Mouse (Mus musculus): ENCODE measurements around the gene Casd1. TPM values are rescaled to one million over a fixed set of nuclear protein-coding genes. Genes with fewer than 3 reads are reported as not detected.
A peak's percentile ranks its signal among the peaks of the same experiment; 100 is the strongest.

Casd1 gene
- polyA plus RNA-seq, 1 experiment from 2014 or later, result 12.0 TPM

DNA sequence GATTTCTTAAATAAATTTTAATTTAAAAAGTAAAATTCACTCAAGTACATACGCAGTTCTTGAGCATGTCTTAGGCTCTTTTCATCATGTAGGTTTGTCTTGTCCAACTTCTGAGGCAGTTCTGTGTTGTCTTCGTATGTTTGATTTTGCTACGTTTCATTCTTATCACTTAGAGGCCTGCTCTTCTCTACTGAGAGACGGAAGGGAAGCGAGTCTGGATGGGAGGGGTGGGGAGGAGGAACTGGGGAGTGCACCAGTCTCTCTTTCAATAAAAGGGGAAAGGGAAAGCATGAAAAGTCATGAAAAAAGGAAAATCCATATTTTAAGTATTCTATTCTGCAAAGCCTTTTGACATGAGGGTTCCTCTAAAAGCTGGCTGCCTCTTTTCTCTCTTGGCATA is 54.8 kb downstream of the Casd1 start:
- Histone ChIP-seq H3K36me3 (ENCODE audit: control insufficient read depth, insufficient read depth) (no peaks in the 10 kb centered on the region), H3K27ac (ENCODE audit: low read depth, low read length) (no peak overlapping the region), H3K4me1 (replicated peaks; ENCODE audit: control insufficient read depth, insufficient read depth, low read length) (no peaks in the 10 kb centered on the region), H3K9me3 (ENCODE audit: control insufficient read depth) (no peaks in the 10 kb centered on the region), H3K4me2 (replicated peaks; ENCODE audit: low read depth) (no peak overlapping the region), H3K4me3 (ENCODE audit: low read depth, low read length) (no peak overlapping the region), H3K27me3 (replicated peaks; ENCODE audit: control insufficient read depth, insufficient read depth, low read length) (no peaks in the 10 kb centered on the region), H3K9ac (ENCODE audit: low read depth, low read length) (no peak overlapping the region)
- TF ChIP-seq CTCF (IDR thresholded peaks at IDR 0.05; ENCODE audit: low read depth), result no peak
- 33% methylated on average over 5 of the region's 5 CpGs for WGBS
- no peak for ATAC-seq

DNA sequence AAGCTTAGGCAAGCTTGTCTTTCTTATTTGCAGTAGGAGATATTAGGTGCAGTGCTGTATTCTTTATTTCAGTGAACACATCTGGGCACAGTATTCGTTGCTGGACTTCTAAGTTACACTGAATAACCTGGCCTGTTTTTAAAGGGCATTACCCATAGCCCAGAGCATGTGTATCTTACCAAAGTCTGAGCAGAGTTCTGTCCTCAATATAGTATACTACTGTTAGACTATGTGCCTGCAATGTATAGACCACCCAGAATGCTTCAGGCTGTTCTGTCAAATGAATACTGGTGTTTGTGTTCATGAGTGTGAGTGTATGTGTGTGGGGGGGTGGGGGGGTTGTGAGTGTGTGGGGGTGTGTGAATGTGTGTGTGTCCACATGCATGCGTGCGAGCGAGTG is 55.3 kb downstream of the Casd1 start:
- Histone ChIP-seq H3K27me3 (replicated peaks; ENCODE audit: control insufficient read depth, insufficient read depth, low read length) (no peaks in the 10 kb centered on the region), H3K4me3 (ENCODE audit: low read depth, low read length) (no peak overlapping the region), H3K27ac (ENCODE audit: low read depth, low read length) (no peak overlapping the region), H3K9me3 (ENCODE audit: control insufficient read depth) (no peaks in the 10 kb centered on the region), H3K4me2 (replicated peaks; ENCODE audit: low read depth) (no peak overlapping the region), H3K36me3 (ENCODE audit: control insufficient read depth, insufficient read depth) (no peaks in the 10 kb centered on the region), H3K9ac (ENCODE audit: low read depth, low read length) (no peak overlapping the region), H3K4me1 (replicated peaks; ENCODE audit: control insufficient read depth, insufficient read depth, low read length) (no peaks in the 10 kb centered on the region)
- ATAC-seq, result no peak
- 87% methylated on average over 4 of the region's 4 CpGs for WGBS
- no peak for TF ChIP-seq CTCF (IDR thresholded peaks at IDR 0.05; ENCODE audit: low read depth)

DNA sequence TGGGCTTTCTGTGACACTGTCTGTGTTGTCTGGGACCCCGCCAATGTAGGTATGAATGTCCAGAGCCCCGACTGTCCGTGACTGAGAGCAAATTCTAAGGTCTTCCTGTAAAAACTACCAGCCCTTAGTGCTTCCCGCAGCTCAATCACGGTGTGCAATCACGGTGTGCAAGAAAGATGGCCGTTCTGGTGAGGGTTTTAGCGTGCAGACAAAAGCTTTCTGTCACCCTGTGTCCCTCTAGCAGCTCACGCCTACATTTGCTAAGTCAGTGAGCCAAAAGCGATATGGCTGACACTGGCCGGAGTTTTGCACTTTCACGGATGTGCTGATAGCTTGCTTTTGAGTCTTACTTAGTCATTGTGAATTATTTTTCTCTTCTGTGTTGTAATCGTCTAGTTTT is 58.2 kb downstream of the Casd1 start:
- Histone ChIP-seq H3K27ac (ENCODE audit: low read depth, low read length) (no peak overlapping the region), H3K36me3 (ENCODE audit: control insufficient read depth, insufficient read depth) (no peaks in the 10 kb centered on the region), H3K9me3 (ENCODE audit: control insufficient read depth) (no peaks in the 10 kb centered on the region), H3K4me1 (replicated peaks; ENCODE audit: control insufficient read depth, insufficient read depth, low read length) (no peaks in the 10 kb centered on the region), H3K27me3 (replicated peaks; ENCODE audit: control insufficient read depth, insufficient read depth, low read length) (no peaks in the 10 kb centered on the region), H3K4me3 (ENCODE audit: low read depth, low read length) (no peak overlapping the region), H3K9ac (ENCODE audit: low read depth, low read length) (no peak overlapping the region), H3K4me2 (replicated peaks; ENCODE audit: low read depth) (no peak overlapping the region)
- TF ChIP-seq CTCF (IDR thresholded peaks at IDR 0.05; ENCODE audit: low read depth), result no peak
- 82% methylated on average over 13 of the region's 13 CpGs for WGBS
- ATAC-seq, result no peak

- Histone ChIP-seq H3K9ac (ENCODE audit: low read depth, low read length) (no peak overlapping the region), H3K36me3 (ENCODE audit: control insufficient read depth, insufficient read depth) (no peaks in the 10 kb centered on the region), H3K9me3 (ENCODE audit: control insufficient read depth) (no peaks in the 10 kb centered on the region), H3K4me3 (ENCODE audit: low read depth, low read length) (no peak overlapping the region), H3K4me1 (replicated peaks; ENCODE audit: control insufficient read depth, insufficient read depth, low read length) (no peaks in the 10 kb centered on the region), H3K27me3 (replicated peaks; ENCODE audit: control insufficient read depth, insufficient read depth, low read length) (no peaks in the 10 kb centered on the region), H3K27ac (ENCODE audit: low read depth, low read length) (no peak overlapping the region), H3K4me2 (replicated peaks; ENCODE audit: low read depth) (no peak overlapping the region)
- ATAC-seq, result peak; percentile 79; the same call in 1 of the 2 replicates
- no peak for TF ChIP-seq CTCF (IDR thresholded peaks at IDR 0.05; ENCODE audit: low read depth)
- WGBS, result 21% methylated on average over 2 of the region's 2 CpGs
Measured at GRCm38 (mm10) chr6:4663516-4663915, 62.9 kb downstream of the Casd1 start.

- Histone ChIP-seq H3K9ac (ENCODE audit: low read depth, low read length) (no peak overlapping the region), H3K27me3 (replicated peaks; ENCODE audit: control insufficient read depth, insufficient read depth, low read length) (no peaks in the 10 kb centered on the region), H3K36me3 (ENCODE audit: control insufficient read depth, insufficient read depth) (no peaks in the 10 kb centered on the region), H3K9me3 (ENCODE audit: control insufficient read depth) (no peaks in the 10 kb centered on the region), H3K4me1 (replicated peaks; ENCODE audit: control insufficient read depth, insufficient read depth, low read length) (no peaks in the 10 kb centered on the region), H3K4me3 (ENCODE audit: low read depth, low read length) (no peak overlapping the region), H3K4me2 (replicated peaks; ENCODE audit: low read depth) (no peak overlapping the region), H3K27ac (ENCODE audit: low read depth, low read length) (no peak overlapping the region)
- WGBS, result 73% methylated on average over 2 of the region's 2 CpGs
- ATAC-seq, result no peak
- no peak for TF ChIP-seq CTCF (IDR thresholded peaks at IDR 0.05; ENCODE audit: low read depth)
Measured at GRCm38 (mm10) chr6:4664313-4664712, 63.7 kb downstream of the Casd1 start.

DNA sequence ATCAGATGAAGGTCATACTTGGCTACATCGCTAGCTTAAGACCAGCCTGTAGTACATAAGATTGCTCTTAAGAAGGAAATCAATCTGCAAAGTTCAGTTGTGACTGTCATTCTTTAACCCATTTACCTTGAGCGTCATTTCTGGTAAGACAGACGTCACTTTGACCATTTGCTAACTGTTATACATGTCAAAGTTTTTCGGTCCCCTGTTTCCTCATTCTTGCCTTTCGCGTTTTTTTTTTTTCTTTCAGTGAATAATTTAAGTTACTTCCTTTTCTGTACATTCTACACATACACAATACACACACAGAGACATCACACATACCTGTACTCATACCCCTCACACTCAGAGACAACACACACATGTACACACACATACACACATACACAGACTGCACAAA is 64.5 kb downstream of the Casd1 start:
- no peak for TF ChIP-seq CTCF (IDR thresholded peaks at IDR 0.05; ENCODE audit: low read depth)
- ATAC-seq, result no peak

DNA sequence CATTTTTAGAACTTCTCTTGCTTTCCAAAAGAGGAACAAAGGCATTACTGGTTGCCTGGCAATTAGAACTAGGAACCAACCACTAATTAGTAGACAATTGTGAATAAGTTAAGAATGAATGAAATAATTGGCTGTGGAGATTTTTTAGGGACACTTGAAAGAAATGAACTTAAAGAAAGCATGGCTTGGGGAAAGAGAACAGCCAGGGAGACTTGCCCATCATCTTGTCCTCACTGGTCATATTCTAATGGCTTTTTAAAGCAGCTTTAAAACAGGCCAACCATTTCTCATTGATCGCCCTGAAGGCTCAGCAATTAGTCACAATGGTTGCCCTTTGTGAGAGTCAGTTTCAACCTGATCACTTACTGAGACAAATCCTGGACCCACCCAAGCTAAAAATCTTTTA is 76.7 kb downstream of the Casd1 start:
- no peak for ATAC-seq
- H3K4me1 ChIP-seq (replicated peaks; ENCODE audit: control insufficient read depth, insufficient read depth, low read length), result no peaks in the 10 kb centered on the region
- H3K9ac ChIP-seq (ENCODE audit: low read depth, low read length), result no peak overlapping the region
- no peak overlapping the region for H3K4me3 ChIP-seq (ENCODE audit: low read depth, low read length)
- no peak overlapping the region for H3K27ac ChIP-seq (ENCODE audit: low read depth, low read length)
- no peak overlapping the region for H3K4me2 ChIP-seq (replicated peaks; ENCODE audit: low read depth)
- H3K9me3 ChIP-seq (ENCODE audit: control insufficient read depth), result no peaks in the 10 kb centered on the region
- 89% methylated on average over 1 of the region's 1 CpGs for WGBS
- no peaks in the 10 kb centered on the region for H3K27me3 ChIP-seq (replicated peaks; ENCODE audit: control insufficient read depth, insufficient read depth, low read length)
- no peaks in the 10 kb centered on the region; the same call in 1 of the 2 replicates for H3K36me3 ChIP-seq (ENCODE audit: control insufficient read depth, insufficient read depth)
- TF ChIP-seq CTCF (IDR thresholded peaks at IDR 0.05; ENCODE audit: low read depth), result no peak

More for the DNA sequence above, 64.5 kb downstream of the Casd1 start:
- Histone ChIP-seq H3K4me3 (ENCODE audit: low read depth, low read length) (no peak overlapping the region), H3K27ac (ENCODE audit: low read depth, low read length) (no peak overlapping the region), H3K4me2 (replicated peaks; ENCODE audit: low read depth) (no peak overlapping the region), H3K4me1 (replicated peaks; ENCODE audit: control insufficient read depth, insufficient read depth, low read length) (no peaks in the 10 kb centered on the region), H3K27me3 (replicated peaks; ENCODE audit: control insufficient read depth, insufficient read depth, low read length) (no peaks in the 10 kb centered on the region), H3K36me3 (ENCODE audit: control insufficient read depth, insufficient read depth) (no peaks in the 10 kb centered on the region), H3K9me3 (ENCODE audit: control insufficient read depth) (no peaks in the 10 kb centered on the region), H3K9ac (ENCODE audit: low read depth, low read length) (no peak overlapping the region)
- 82% methylated on average over 6 of the region's 6 CpGs for WGBS

All from intestine, postnatal 0 days (tissue).